Mouse (Mus musculus): Measurements from ENCODE around the gene Cdh4.

The Cdh4 gene

GRCm38 (mm10) chr2:179746491-179746890 lies 304.3 kb downstream of the Cdh4 start:
- no peak for DNase-seq

GRCm38 (mm10) chr2:179749399-179749798 lies 307.2 kb downstream of the Cdh4 start:
- DNase-seq: no peak

DNA sequence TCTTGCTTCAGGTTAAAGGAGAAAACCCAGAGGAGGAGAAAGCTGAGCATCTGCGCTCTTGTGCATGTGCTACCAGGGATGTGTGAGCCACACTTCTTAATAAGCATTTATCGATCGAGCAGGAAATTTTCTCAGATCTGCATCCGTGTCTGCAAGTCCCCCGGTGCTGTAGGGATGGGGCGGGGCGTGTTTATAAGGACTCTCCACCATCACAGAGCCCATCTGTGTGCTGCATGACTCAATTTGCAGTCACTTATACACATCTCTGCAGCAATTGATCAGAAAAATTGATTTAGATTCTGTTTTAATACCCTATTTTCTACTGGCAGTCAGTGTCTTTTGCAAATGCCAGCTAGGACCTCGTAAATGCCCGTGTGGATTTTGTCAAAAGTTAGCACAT lies 311.6 kb downstream of the Cdh4 start:
- no peak for DNase-seq

DNA sequence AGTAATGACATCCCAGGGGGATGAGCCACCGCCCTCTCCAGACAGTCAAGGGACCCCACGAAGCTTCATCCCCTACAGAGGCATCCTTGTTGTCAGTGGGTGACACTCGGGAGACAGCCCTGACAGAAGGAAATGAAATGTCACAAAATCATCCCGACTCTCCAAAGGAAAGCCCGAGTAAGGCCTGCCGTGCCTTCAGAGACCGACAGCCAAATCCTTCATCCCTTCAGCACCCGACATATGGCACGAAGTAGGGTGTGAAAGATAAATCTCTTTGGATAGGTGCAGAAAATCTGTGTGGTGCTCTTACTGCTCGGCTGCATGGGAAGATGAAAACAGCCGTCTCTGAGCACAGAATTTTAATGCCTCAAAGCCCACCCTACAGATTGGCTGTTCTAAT lies 312.5 kb downstream of the Cdh4 start:
- no peak for DNase-seq

DNA sequence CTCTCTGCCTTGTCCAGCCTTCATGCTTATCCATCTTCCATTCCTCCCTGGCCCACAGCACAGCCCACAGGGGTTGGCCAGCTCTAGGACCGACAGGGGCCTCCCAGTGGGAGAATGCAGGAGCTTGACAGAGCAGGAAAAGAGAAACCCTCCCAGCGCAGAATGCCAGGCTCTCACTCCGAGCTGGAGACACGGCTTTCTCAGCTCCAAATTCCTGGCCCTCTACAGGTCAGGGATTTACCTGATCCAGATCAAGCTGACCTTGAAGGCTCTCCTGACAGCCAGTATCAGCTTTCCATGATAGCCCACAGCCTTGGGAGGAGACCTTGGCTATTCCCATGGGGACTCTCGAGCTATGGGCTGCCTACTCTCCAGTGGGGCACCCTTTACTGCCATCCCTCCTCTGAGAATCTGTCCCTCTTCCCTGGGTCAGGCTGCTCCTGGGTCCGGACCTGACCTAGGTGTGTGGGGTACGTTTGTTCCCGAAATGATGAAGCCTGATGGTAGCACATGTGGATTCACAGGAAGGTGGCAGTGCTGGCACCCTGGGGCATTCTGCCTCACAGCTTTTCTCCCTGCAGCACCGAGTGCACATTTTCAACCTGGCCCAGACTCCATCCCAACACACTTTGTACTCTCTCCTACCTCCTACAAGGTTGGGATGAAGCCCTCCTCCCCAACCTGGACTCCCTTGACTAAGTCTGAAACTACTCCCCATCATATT lies 319.6 kb downstream of the Cdh4 start:
- DNase-seq: no peak

- no peak for DNase-seq
These were observed 320.5 kb downstream of the Cdh4 start for GRCm38 (mm10) chr2:179762521-179763305.

DNA sequence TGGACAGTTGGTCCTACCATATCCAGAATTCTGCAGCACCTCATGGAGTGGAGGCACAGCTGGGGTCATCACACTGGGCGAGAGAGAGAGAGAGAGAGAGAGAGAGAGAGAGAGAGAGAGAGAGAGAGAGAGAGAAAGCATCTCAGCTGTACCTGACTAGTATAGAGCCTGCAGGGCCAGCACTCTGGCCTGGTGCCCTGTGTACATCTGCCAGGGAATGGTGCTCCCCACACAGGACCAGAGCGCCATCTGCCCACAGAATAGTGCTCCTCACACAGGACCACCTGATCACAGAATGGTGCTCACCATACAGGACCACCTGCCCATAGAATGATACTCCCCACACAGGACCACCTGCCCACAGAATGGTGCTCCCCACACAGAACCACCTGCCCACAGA lies 322.2 kb downstream of the Cdh4 start:
- no peak for DNase-seq

DNA sequence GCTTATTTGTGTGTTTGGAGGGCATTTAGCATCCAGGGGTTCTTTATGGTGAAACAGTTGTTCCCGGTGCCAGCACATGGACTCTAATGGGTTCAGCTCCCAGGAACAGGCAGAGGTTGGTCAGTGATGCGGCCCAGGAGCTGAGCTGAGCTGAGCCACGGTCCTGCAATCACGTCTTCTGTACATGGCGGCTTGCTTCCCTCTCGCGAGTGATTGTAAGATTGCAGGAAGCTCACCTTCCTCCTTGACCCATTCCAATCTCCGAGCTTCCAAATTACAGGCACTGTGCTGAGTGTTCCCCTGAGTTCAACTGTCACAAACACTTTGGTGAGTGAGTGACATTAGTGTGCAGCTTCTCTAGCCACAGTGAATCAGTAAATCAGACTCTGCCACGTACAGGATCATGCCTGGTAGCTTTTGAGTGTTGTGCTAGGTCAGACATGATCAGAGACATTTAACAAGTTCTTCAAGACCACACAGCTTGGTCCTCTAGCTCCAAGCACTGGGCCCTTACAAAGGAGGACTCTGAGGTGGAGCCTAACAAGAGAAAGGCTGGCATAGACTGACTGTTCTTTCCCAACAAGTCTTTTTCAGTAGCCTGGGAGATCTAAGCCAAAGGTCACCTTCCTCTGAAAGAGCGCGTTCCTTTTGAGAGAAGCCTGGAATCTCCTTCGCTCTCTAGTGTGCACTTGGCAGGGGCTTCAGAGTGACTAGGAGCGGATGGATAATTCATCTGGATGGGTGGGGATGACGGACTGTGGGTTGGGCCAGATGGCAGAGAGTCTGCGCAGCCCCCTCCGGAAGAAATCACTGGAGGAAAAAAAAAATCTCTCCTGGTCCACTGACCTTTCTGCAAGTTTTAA lies 324.7 kb downstream of the Cdh4 start:
- DNase-seq: no peak

GRCm38 (mm10) chr2:179767527-179767849 lies 325.3 kb downstream of the Cdh4 start:
- no peak for DNase-seq

GRCm38 (mm10) chr2:179769137-179769536 lies 326.9 kb downstream of the Cdh4 start:
- no peak for DNase-seq

DNA sequence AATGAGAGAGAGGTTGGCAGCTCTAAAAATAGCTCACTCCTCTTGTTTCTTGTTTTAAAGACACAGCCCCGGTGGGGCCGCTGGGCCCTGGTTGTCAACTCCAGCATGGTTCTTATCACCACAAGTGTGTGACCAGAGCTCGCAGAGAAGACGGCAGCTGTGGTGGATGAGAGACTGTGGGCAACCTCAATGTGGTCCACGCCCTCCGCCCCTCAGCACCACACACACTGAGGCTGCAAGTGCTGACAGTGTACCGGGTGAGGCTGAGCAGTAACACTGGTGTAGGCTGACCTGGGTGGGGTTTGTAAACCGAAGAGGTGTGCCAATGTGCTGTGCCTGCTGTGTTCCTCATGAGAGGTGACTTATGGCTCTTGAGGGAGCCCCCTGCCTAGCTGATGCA lies 327.7 kb downstream of the Cdh4 start:
- no peak for DNase-seq

DNA sequence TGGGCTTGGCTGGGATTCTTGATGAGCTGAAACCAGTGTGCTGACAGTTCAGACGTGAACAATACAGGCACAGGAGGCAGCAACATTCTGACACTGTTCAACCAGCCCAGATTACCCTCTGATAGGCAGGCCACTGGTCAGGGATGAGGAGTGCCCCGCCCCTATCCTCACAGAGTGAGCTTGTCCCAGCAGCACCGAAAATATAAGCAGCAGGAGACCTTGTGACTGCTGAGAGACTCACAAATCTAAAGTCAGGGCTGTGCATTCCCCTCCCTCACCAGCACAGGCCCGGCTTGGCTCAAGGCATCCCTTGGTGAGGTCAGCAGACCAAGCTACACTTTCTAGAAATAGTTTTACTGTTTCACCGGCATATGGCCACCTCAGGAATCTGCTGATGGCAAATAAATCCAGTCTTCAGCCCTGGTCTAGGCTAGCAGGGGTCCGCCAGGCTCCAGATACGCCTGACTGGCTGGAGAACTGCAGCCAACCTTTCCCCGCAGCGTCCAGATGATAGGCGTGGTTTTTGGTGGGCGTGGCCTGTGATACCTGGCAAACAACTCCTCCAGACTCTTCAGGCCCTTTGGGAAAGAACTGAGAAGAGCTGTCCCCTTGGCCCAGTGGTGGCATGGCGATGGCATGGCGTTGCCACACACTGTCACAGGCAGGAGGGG lies 332.3 kb downstream of the Cdh4 start:
- DNase-seq: no peak

DNA sequence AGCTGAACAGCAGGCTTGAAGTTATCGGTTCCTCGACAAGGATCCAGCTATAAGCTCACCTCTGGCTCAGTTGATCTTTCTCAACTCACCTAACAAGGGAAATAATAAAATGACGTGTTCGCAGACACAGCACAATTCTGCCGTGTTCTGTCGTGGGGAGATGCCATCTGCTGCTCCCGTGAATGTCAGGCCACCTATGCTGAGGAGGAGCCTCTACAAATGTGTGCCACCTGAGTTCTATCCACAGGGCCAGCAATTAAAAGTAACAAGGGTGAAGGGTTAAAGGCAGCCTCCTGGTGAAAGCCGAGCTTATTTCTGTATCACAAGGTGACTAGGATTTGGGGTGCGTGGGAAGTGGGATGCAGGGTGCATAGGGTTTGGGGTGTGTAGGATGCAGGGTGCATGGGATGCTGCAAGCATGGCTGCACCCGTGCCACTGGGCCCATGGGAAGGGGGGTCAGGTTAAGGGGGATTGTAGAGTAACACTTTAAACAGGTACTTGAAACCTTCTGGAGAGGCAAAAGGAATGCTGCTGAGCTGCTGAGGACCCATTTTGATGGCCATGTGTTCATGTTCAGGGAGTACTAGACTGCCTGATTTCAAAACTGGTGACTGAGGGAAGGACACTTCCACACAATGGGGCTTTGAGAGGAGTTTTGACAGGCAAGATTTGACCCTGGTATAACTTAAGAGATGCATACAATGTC lies 333.9 kb downstream of the Cdh4 start:
- DNase-seq: no peak

GRCm38 (mm10) chr2:179779266-179779665 lies 337.0 kb downstream of the Cdh4 start:
- no peak for DNase-seq

- no peak for DNase-seq
These were observed 338.7 kb downstream of the Cdh4 start for GRCm38 (mm10) chr2:179780961-179781360.

- DNase-seq: no peak
These were observed 345.0 kb downstream of the Cdh4 start for GRCm38 (mm10) chr2:179787256-179787655.

DNA sequence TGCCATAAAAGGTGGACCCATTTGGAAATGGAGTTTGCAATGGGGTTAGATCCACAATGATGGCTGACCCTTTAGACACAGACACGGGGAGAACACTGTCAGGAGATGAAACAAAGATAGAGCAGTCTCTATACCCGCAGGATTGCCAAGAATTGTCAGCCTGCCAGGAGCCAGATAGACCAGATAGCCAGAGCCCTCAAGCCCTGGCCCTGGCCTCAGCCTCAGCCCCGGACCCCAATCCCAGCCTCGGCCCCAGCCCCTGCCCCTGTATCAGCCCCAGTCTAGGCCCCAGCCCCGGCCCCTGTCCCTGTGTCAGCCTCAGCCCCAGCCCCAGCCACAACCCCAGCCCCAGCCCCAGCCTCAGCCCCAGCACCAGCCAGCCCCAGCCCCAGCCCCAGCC lies 345.6 kb downstream of the Cdh4 start:
- DNase-seq: no peak

DNA sequence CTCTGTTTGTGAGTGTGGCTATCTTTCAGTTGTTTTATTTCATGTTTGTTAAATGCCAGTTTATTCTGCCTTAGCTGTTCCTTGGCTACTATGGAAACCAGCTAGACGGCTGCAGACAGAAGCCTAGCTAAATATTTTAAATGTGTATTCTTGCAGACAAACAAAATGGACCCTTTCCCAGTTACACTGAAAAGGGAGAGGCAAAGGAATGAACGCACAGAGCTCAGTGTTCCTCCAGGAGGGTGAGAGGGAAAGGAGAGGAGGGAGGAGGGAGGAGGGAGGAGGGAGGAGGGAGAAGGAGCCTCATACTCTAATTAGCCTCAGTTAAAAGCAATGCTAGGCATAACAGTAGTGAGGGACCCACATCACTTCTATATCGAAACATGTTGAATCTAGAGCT lies 348.5 kb downstream of the Cdh4 start:
- no peak for DNase-seq

DNA sequence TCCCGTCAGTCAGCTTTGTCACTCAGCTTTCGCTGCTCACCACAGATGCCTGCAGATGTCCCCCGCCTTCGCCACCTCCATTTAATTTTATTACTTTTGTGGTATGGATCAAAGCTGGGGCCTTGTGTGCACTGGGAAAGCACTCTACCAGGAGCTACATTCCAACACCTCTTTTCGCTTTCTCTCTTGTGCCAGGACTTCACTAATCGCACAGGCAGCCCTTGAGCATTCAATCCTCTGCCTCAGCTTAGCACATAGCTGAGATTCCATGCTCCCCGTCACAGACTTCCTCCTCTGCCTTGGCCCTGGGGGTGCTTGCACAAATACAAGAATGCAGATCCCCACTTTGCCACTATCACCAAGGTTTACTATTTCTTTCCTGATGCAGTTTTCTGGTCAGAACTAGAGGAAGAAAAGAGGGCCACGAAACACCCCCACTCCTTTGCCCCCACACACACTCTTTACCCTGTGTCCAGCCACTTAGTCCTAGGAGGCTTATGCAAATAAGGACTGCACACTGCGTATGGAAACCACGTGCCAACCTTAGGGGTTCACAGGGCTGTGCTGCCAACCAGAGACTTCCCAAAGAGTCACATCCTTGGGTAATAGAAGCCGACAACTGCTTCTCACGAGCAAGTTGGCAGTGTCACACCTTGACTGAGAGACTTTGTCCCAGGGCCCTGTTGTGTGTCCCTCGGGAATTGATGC lies 350.3 kb downstream of the Cdh4 start:
- no peak for DNase-seq

DNA sequence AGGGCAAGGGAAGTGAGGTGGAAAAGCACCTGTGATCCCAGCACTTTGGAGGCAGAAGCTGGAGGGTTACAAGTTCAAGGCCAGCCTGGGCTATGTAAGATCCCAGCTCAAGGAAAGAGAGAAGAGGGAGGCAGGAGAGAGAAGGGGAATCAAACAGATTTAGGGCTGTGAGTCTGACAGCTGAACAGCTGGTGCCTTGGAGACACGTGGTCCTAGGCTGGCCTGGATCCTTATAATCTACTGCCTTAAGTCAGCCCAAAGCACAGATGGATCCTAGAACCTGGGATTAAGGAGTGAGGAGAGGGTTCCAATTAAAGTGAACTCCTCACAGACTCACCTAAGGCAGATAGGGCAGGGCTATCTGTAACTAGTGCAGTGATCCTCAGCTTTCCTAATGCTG lies 352.1 kb downstream of the Cdh4 start:
- DNase-seq: no peak

DNA sequence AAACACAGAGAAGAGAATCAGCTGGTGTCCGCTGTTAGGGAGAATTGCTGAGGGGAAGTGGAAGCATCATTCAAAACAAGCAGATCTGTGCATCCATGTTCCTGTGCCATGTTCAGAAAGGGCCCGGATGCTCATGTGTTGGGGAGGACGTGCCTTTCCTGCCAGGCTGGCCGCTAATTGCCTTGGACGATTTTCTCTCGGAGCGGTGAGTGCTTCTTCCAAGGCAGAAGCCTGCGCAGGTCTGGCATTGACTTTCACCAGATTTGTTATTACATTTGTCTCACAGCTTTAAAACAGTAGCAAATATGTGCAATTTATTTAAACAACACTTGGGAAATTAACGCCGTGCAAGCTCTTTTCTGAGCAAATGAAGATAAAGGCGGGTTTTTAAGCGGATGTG lies 353.2 kb downstream of the Cdh4 start:
- DNase-seq: no peak
